Mouse (Mus musculus): Measurements from ENCODE around the gene Npy.

Npy gene

DNA sequence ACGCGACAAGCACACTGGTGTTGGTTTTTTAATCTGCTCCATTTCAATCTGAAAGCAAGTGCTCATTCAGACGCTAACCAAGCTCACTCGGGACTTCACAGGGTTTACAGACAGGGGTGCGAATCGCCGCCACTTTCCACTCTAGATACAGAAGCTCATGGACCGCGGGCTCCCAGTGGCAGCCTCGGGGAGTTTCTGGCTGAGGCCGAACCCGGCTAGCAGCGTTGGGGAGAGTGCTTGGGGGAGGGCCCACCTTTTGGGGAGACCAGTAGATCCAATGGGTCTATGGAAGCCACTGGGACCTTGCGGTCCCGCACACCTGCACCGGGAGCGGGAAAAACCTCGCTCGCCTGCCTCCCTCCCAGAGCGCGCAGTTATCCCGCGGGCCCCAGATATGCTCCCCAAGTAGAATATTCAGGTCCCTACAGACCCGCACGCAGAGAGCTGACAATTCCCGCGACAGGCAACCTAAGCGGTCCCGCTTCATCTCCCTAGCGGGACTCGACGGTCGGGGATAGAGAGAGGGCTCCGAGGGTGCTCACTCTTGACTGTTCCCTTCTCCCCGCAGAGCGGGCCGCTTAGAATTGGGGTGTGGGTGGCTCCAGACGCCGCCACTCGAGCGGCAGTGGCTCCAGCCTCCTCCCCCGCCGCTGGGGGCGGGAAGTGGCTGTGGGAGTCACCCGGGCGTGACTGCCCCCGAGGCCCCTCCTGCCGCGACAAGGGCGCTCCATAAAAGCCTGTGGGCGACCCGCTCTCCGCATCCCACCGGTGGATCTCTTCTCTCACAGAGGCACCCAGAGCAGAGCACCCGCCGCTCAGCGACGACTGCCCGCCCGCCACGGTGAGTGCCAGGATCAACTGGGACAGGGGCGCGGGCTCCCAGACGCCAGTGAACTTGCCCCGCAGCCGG, at the start of gene Npy:
TSS of gene Npy (plus strand) at position 750 of the 910 bp plus-strand sequence.
- DNase-seq (ENCODE audit: low read depth, low spot score), result no peak

DNA sequence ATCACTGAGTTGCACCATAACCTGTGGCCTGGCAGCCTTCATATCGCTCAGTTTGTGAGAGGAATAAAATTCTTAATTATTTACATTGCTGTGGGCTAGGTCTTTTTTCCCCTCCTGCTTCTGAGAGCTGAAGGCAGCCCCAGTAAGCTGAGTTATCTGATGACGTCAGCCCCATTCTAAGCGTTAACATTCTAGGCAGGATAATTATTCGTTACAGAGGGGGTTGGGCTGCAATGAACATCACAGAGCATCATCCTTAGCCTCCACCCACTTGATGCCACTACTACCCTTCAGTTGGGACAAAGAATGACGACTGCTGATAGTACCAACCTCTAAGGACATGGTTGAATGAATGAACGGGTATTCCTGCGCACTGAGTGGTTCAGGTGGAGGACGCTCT, 47.5 kb upstream of the Npy start:
- no peak for DNase-seq (ENCODE audit: low read depth, low spot score)

DNA sequence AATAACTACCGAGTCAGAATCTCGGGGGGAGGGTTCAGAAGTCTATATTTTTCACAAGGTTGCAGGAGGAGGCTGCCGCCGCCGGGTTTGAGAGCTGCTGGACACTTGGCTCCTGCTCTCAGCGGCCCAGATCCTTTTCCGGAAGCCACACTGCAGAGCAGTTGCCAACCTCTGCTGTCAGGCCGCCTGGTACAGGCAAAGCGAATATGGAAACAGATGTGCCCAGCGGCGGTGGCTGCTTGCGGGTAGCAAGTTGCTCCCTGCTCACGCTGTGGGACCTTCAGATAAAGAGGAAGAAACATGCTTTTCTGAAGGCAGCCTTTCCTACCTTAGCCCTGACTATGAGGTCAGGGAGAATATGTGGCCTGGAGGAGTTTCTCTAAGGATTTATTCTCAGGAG, 44.4 kb upstream of the Npy start:
- DNase-seq (ENCODE audit: low read depth, low spot score), result no peak

DNA sequence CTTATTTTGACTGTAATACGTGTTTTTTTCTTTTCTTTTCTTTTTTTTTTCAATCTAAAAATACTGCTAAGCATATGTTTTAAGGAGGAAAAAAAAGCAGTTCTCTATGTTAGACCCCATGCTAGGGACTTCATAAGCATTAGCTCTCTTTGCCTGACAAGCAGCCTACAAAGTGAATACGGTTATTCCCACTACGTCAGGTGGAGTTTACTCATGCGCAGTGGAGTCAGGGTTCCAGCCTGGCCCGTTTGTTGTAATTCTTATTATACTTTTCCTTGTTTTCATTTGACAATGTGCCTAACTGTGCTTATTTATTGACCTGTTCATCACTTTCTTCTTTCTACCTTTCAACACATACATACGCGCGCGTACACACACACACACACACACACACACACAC, 43.8 kb upstream of the Npy start:
- DNase-seq (ENCODE audit: low read depth, low spot score), result peak; percentile 13

DNA sequence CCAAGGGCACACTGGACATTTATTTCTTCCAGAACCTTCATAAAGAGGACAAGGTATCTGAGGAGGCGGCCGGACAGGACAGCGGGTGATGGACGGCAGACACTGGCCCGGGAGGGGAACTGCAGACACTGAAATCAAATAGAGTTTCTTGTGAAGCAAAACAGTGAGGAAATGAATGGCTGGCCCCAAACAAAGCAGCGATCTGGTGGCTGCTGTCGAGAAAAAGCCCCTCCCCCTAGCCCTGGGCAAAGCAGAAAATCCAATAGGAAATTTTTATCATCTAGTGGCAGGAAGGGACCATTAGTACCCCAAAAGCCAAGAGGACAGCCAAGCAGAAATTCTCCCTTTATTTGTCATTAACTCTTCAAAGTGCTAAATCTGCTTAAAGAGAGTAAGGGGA, 42.9 kb upstream of the Npy start:
- no peak for DNase-seq (ENCODE audit: low read depth, low spot score)

DNA sequence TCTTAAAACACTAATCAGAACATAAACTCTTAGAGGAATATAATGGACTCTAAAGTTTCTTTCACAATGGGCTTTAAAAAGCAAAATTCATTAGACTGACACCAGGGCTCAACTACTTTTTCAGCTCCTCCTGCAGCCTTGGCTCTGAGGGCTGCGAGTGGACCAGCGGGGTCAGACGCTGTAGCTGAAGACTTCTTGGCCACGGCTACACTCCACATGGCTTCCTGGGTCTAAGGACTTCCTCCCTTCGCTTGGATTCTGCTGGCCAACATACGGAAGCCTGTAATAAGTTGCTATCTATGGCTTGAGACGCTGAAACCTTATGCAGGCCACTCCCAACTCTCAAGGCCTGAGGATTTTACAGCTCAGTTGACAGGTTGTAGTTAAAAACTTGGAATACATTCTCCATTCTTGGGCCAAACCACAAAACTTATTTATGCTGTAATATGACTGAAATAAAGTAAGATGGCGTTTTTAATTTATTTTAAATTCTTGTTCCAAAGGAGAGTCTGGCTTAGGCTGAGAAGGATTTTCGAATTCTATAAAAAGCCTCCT, 41.6 kb upstream of the Npy start:
- DNase-seq (ENCODE audit: low read depth, low spot score), result no peak

DNA sequence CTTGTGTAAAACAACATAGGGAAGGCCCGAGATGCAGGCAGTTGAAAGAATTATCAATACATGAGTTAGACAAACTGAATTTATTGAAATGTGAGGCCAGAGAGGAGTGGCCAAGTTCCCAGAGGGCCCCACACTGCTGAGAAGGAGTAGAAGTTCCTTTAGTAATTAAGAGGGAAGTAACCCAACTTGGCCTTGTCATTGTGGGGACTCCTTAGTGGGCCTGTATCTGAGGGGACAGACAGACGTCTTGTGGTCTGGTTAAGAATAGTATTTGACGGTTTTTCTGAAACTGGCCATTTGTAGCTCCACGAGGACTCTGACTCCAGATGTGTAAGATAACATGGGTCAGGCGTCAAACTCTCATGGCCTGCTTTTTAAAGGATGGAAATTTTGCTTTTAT, 40.7 kb upstream of the Npy start:
- no peak for DNase-seq (ENCODE audit: low read depth, low spot score)

DNA sequence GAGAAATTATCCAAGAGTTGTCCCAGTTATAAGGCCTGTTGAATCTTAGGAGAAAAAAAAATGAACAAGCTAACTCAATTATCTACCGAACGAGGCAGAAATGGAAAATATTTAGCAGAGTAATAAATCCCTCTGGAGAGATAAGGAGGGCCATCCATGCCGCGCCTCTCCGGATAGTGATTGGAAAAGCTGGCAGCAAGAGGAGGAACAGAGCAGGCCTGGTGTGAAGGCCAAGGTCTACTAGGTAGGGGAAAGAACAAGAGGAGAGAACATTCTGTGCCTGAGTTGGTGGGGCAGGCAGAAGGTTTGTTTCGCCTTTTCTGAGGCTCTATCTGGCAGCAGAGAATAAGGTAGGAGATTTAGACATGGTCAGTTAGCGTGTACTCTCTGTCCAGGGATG, 39.8 kb upstream of the Npy start:
- DNase-seq (ENCODE audit: low read depth, low spot score), result no peak

DNA sequence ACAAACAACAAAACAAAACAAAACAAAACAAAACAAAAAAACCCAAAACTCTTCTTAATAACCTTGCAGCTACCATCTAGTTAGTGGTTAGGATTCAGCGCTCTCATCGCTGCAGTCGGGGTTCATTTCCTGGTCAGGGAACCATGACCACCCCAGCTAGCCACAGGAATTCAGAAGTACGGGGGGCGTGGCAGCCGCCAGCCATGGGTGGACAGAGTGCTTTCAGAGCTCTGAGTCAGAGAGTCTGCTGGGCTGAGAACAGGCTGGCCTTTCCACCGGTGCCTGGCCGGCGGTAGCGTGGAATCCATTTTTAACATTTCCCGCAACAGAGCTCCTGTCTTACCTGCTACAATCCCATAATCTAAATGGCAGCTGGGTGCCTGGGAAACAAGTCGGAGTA, 30.0 kb upstream of the Npy start:
- DNase-seq (ENCODE audit: low read depth, low spot score), result no peak

DNA sequence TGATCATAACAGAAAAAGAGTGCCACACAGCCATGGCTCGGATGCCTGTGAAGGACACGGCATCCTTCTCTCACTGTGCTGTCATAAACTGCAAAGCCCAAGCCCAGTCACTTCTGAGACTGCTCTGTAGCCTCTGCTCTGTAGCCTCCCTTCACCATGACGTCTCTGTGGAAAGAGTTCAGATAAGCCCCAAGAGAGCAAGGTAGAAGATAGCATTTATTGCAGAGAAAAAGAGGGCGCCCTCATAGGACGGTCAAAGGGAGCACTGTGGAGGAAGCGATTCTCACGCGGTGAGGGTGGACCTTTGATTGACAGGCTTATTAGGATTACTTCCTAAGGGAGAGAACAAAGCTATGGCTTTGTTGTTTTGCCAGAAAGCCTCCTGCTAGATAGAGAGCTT, 18.4 kb upstream of the Npy start:
- no peak for DNase-seq (ENCODE audit: low read depth, low spot score)

DNA sequence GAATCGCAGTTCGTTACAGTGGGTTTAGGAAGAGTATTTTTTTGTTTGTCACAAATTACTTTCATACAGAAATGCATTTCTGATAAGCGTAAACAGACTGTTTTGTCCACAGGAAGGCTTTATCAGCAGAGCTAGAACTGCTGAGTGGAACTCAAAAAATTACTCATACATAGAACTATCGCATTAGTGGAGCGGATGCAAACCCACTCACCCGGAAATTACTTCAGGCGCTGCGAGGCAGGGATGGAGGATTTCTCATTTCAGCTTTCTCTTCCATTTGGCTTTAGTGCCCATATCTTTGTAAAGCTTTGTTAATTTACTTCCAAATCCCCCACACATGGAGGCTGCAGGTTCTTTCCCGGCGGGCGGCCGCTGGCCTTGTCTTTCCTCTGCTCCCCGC, 14.4 kb upstream of the Npy start:
- DNase-seq (ENCODE audit: low read depth, low spot score), result no peak

DNA sequence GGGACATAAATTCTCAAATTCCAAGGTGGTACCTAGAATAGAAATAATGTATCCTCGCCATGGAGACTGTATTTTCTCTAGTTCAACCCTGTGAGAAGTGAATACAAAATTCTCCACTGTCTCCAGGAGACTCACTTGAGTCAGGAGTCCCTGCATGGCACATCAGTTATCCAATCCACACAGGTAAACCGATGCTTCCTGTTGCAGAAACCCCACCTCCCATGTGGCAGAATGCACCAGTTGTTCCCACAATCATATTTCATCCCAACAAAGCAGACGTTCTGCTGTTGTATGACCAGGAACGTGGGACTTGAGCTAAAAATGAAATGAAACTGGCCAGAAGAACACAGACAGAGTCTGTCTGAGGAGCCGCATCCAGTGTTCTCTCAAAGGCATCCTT, 5.3 kb upstream of the Npy start:
- no peak for DNase-seq (ENCODE audit: low read depth, low spot score)

DNA sequence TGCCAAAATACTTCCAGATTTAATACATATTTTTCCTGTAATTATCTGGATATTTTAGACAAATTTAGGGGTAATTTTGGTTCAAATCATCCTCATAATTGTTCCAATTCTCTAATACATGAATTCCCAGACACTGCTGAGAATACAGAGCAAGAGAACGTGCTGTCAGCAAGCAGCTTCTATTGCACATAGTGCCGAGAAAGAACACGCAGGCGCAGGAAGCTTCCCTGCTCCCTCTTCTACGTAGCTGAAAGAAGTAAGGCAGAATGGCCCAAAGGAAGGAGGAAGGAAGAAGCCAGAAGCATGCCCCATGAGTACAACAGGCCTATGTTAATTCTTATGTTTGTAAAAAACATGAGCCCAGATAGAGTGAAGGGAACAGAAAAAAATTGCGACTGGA, 4.9 kb upstream of the Npy start:
- peak; percentile 53 for DNase-seq (ENCODE audit: low read depth, low spot score)

DNA sequence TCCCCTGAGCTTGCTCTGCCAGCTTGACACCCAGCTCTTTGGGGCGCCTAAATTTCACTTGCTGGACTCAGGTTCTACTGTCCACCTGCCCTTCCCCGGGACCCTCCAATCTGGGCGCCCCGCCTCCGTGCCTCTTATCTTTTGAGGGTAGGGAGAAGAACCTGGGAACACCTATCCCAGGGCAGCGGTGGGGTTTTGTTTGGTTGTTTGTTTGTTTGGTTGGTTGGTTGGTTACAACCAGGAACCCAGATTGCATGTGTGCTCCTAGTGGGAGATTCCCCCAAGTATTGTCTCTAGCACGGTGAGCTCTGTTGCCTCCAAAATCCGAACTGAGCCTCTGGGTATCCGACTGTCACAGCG, 341 bp downstream of the Npy start:
- no peak for DNase-seq (ENCODE audit: low read depth, low spot score)

DNA sequence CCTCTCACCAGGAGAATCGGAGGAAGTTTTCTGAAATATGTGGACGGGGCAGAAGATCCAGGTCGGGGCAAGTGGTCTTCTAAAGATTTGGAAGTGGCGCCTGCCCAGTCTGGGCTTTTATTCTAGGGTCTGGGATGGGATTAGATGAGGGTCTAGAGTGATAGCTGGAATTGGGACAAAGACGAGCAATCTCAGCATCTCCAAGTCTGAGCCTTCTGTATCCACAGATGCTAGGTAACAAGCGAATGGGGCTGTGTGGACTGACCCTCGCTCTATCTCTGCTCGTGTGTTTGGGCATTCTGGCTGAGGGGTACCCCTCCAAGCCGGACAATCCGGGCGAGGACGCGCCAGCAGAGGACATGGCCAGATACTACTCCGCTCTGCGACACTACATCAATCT, 861 bp downstream of the Npy start:
- no peak for DNase-seq (ENCODE audit: low read depth, low spot score)

DNA sequence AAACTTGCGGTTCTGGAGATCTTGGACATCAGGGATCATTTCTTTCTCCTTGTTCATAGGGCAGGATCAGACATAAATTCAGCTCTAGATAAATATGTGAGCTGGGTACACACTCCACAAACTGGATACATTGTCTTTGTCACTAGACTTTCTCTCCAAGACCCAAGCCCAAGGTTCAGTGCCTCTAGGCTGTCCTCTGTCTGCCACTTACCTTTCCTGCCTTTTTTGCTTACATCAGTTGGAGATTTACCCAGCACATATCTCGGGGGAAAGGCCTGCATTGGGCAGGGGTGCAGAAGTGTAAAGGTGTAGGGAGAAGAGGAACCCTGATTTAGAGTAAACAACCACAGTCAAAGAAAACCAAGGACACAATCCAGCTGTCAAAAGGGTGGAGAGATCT, 1.3 kb downstream of the Npy start:
- no peak for DNase-seq (ENCODE audit: low read depth, low spot score)

DNA sequence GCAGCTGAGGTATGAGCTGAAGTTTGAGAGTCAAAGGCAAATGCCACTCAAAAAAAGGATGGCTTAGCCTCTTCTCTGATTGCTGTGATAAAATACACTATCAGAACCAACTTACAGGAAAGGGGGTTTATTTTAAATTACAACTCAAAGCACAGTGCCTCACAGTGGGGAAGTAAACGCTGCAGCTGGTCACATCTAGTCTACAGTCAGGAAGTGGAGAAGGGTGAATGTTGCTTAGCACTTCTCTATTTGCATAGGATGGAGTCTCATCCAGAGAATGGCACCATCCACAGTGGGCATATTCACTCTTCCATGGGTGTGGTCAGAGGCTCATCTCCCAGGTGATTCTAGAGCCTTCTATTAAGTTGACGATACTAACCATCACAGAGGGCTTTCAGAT, 9.1 kb downstream of the Npy start:
- no peak for DNase-seq (ENCODE audit: low read depth, low spot score)

DNA sequence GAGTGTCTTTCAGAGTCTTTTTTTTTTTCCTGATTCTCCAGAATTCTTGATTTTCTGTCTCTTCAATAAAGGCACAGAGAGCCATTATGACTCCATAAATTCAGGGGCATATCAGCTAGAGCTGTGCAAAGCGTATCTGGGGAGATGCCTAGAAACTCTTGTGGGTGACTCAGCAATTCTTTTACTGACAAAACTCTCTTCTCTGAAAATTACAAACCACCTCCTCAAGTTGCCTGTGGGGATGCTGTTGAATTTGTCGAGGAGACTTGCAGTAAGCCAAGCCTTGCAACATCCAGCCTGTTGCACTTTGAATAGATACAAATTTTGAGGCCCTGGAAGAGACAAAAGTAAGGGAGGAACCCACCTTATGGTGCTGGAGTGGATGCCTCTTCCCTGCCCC, 34.3 kb downstream of the Npy start:
- peak; percentile 35 for DNase-seq (ENCODE audit: low read depth, low spot score)

DNA sequence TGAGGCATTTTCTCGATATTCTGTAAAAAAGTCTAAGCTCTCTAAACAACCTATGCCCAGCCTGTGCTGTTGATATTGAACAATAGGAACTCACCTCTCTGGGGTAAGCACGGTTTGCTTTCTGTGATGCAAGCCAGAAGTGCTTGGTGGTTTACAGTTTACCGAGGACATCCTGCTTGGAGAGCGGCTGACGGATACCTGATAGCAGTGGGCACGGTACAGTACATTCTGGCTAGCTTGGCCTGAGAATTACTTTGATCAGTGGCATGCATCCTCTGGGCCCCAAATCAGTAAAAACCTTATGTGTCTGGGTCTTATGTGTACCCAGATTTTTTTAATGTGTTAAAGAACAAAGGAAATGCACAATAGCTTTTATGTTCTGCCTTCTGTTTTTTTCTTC, 45.1 kb downstream of the Npy start:
- DNase-seq (ENCODE audit: low read depth, low spot score), result no peak

DNA sequence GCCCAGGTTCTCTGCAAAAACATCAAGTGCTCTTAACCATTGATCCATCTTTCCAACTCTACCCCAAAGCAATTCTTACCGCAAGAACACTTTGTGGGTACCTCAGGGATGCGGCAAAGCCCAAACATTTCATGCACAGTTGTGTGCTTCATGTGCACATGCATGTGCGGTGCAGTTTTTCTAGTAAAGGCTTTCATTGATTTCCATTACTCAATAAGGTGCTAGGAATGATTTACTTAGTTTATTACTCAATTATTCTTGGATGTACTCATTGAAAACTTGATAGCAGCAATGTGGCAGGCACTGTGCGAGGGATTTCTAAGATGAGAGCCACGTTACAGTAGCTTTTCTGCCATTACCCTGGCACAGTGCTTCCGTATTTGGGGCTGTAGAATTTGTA, 48.6 kb downstream of the Npy start:
- DNase-seq (ENCODE audit: low read depth, low spot score), result no peak

DNA sequence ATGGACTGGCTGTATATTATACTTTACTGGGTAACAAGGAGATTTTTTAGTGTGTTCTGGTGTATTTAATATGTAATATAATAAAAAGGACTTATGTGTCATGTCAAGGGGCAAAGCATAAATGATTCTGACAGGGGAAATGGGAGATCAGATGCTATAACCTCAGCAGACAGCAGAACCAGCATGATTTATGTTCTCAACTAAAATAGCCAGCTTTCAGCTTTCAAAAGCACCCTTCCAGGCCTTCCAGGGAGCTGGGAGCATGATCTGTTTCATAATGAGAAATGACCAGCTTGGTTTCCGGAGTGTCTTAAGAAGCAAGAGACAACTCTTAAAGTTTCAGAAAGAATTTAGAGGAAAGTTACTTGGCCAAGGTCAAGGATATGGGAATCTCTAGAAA, 51.0 kb downstream of the Npy start:
- no peak for DNase-seq (ENCODE audit: low read depth, low spot score)

DNA sequence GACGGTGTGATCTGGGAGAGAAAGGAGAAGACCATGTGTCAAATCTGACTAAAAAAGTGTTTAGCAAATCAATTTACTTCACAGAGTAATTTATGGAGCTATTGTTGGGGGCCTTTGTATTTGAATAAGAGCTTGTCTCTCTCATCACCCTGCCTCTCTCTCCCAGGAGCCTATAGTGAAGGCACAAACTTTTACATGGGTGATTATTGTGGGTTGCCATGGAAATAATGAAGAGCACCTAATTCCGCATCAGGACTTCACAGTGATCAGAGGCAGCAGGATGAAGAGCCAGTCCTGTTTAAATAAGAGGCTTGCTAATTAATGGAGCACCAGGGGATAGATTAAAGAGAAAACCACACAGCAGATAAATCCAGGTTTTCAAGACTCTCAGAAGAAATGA, 52.6 kb downstream of the Npy start:
- DNase-seq (ENCODE audit: low read depth, low spot score), result no peak

DNA sequence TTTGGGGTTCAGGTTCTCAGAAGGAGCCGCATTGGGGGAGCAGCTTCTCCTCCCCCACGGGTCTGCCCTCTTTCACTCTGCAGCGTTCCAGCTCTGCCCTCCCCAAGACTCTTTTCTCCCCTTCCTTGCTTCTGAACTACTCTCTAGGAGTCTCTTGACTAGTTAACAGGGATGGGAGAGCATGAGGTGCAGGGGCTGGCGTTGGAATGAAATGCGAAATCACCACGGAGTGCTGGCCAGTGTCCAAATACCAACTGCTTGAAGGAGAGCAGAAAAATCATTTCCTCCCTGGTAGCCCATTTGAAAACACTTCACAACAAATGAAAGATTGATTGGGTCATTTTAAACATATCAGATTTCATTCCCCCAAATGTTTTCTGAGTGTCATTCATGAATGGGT, 53.3 kb downstream of the Npy start:
- no peak for DNase-seq (ENCODE audit: low read depth, low spot score)

Data from telencephalon, adult 2 months (tissue).